Mouse (Mus musculus) neural tube, embryonic 11.5 days (tissue): ENCODE results near the gene Larp4b. TPM values are rescaled to one million over a fixed set of nuclear protein-coding genes. Genes with fewer than 3 reads are reported as not detected.

ENCODE experiments used
- ATAC-seq: fragments of 200-750 bp; cut with Nextera tagmentation; 2 replicates; pipeline ENCODE4 v1.8.0; 2017; ENCODE audit warnings: moderate number of reproducible peaks, mild to moderate bottlenecking, moderate TSS enrichment, moderate library complexity; ENCODE audit not compliant: insufficient read depth, low FRiP score, low TSS enrichment
- DNase-seq: peaks from one replicate; pipeline ENCODE4 v3.0.0-alpha.2; 2015; ENCODE audit warnings: low spot score
- H3K27ac ChIP-seq: fragments of 300-500 bp; sonication (generic); 2 replicates; pipeline ENCODE4 v1.5.1; 2014; ENCODE audit warnings: low read depth, mild to moderate bottlenecking, low read length
- H3K27me3 ChIP-seq: fragments of 300-500 bp; sonication (generic); 2 replicates; pipeline ENCODE4 v1.6.1; 2014; ENCODE audit warnings: mild to moderate bottlenecking, low read length, mixed read lengths; ENCODE audit not compliant: control insufficient read depth, insufficient read depth
- H3K36me3 ChIP-seq: fragments of 300-500 bp; sonication (generic); 2 replicates; pipeline ENCODE4 v1.6.1; 2014; ENCODE audit warnings: mild to moderate bottlenecking, low read length, moderate library complexity, mixed read lengths; ENCODE audit not compliant: control insufficient read depth, insufficient read depth
- H3K4me1 ChIP-seq: fragments of 300-500 bp; sonication (generic); 2 replicates; pipeline ENCODE4 v1.6.1; 2014; ENCODE audit warnings: low read length, mixed read lengths; ENCODE audit not compliant: control insufficient read depth, insufficient read depth
- H3K4me2 ChIP-seq: fragments of 300-500 bp; sonication (generic); 2 replicates; pipeline ENCODE4 v1.6.1; 2014; ENCODE audit warnings: low read depth, mild to moderate bottlenecking, moderate library complexity
- H3K4me3 ChIP-seq: fragments of 300-500 bp; sonication (generic); 2 replicates; pipeline ENCODE4 v1.5.1; 2014; ENCODE audit warnings: low read depth, low read length
- H3K9ac ChIP-seq: fragments of 300-500 bp; sonication (generic); 2 replicates; pipeline ENCODE4 v1.6.1; 2014; ENCODE audit warnings: mild to moderate bottlenecking, low read length
- H3K9me3 ChIP-seq: fragments of 300-500 bp; sonication (generic); 2 replicates; pipeline ENCODE4 v1.6.1; 2016; ENCODE audit warnings: low read length; ENCODE audit not compliant: control insufficient read depth
- WGBS: fragments of 180-500 bp; shearing (Covaris S2); extraction: QIAGEN DNeasy Blood & Tissue Kit; methylation state at CpG from one replicate; pipeline ENCODE4 v1.1.7; 2014; 5-methylcytosine and 5-hydroxymethylcytosine counted together
- polyA plus RNA-seq: library from polyadenylated mRNA; unstranded; fragments of >200 nt; fragmentation: Nextera tagmentation; extraction: Ambion mirVana; gene quantifications from 2 replicates; pipeline ENCODE4 v1.2.1, GENCODE M21; 2014

Larp4b gene
- polyA plus RNA-seq, 1 experiment from 2014 or later = 39.3 TPM

DNA sequence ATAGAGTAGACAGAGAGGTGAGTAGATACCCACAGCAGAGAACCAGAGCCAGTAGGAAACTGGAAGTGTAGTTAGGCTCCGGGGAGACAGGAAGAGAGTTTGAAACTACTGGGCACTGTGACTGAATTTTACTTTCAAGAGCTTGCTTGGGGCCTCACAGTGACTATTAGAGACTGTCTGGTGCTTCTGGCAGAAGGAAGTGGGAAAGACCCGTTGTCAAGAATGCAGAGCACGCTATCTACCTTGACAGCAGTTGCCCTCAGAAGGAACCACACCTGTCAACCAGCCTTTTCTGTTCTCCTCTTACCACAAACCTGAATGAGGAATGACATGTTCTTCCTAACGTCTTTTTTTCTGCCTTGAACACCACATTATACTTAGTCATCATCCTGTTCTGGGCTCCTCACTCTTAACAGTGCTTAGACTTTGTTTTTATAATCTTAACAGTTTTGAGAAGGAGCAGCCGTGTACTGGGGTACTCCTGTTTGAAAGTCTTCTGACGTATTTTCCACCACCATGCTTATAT is 45.8 kb downstream of the Larp4b start:
- 85% methylated on average over 6 of the region's 6 CpGs for WGBS
- H3K4me2 ChIP-seq = no peak overlapping the region
- ATAC-seq (no peak), DNase-seq (no peak)
- H3K27ac ChIP-seq = no peak overlapping the region
- H3K27me3 ChIP-seq = no peaks in the 10 kb centered on the region
- no peaks in the 10 kb centered on the region for H3K9me3 ChIP-seq
- H3K4me1 ChIP-seq = no peaks in the 10 kb centered on the region
- no peak overlapping the region for H3K4me3 ChIP-seq
- peaks cover 4% of the 10 kb centered on the region for H3K36me3 ChIP-seq
- H3K9ac ChIP-seq = no peak overlapping the region

DNA sequence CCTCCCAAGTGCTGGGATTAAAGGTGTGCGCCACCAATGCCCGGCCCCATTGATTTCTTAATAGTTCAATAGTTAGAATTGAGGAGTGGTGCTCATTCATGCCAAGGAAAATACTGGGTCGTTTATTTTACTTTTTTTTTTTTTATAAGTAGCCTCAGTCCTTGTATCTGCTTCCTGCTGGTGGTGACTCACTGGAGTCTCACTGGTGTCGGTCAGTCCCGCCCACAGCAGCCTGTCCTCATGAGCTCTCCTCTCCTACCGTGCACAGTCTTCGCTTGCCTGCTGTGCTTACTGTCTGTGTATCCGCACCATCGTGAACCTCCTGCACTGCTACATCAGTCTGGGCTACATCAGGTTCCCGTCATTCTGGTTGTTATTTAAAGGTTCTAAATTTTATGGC is 46.5 kb downstream of the Larp4b start:
- no peak for DNase-seq
- no peak for ATAC-seq
- Histone ChIP-seq H3K4me2 (no peak overlapping the region), H3K9ac (no peak overlapping the region), H3K27me3 (no peaks in the 10 kb centered on the region), H3K4me3 (no peak overlapping the region), H3K36me3 (peaks cover 4% of the 10 kb centered on the region), H3K9me3 (no peaks in the 10 kb centered on the region), H3K4me1 (no peaks in the 10 kb centered on the region), H3K27ac (no peak overlapping the region)
- 87% methylated on average over 10 of the region's 10 CpGs for WGBS

DNA sequence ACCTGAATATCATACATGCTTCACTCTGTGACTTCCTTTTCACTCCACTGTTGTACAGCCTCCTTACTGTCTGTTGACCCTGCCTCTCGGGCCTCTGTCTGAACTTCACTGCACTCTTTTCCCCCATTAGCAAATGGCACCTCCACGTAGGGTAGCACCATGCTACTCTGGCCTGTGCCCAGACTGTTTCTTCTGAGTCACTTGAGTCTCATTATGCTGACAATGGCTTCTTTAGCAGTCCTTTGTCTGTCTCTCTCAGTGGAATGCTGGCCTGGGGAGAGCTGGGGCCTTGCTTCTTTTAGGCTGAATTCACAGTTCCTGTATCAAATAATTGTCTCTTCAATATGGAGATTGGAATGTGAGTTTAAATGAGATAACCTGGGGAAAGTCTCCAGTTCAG is 48.7 kb downstream of the Larp4b start:
- H3K27ac ChIP-seq = no peak overlapping the region
- DNase-seq (no peak), ATAC-seq (peak; percentile 50; the same call in 1 of the 2 replicates)
- H3K9me3 ChIP-seq = no peaks in the 10 kb centered on the region
- H3K4me1 ChIP-seq = no peaks in the 10 kb centered on the region
- no peak overlapping the region for H3K9ac ChIP-seq
- H3K4me3 ChIP-seq = no peak overlapping the region
- 42% methylated on average over 2 of the region's 2 CpGs for WGBS
- peaks cover 4% of the 10 kb centered on the region for H3K36me3 ChIP-seq
- no peaks in the 10 kb centered on the region for H3K27me3 ChIP-seq
- no peak overlapping the region for H3K4me2 ChIP-seq

DNA sequence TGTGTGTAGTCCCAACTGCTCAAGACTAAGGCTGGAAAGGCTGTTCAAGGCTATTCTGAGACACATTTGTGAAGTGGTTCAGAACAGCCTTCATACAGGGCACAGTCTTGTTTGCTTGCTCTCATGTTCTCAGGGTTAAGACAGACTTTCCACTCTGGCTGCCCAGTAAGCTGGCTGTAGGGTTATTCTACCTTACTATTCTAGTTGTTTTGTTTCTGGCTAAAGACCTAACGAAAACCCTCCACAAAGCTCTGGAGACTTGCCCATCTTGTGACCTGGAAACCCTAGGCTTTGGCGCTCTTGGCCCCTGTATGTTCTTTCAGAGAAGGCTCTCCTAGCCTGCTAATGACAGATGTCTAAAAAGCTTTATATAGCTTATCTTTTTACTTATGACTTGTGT is 55.1 kb downstream of the Larp4b start:
- 96% methylated on average over 2 of the region's 2 CpGs for WGBS
- Histone ChIP-seq H3K36me3 (peaks cover 2% of the 10 kb centered on the region; the same call in 1 of the 2 replicates), H3K27ac (no peak overlapping the region), H3K4me2 (no peak overlapping the region), H3K27me3 (no peaks in the 10 kb centered on the region), H3K4me1 (no peaks in the 10 kb centered on the region), H3K4me3 (no peak overlapping the region), H3K9ac (no peak overlapping the region), H3K9me3 (no peaks in the 10 kb centered on the region)
- DNase-seq = no peak
- ATAC-seq = no peak

DNA sequence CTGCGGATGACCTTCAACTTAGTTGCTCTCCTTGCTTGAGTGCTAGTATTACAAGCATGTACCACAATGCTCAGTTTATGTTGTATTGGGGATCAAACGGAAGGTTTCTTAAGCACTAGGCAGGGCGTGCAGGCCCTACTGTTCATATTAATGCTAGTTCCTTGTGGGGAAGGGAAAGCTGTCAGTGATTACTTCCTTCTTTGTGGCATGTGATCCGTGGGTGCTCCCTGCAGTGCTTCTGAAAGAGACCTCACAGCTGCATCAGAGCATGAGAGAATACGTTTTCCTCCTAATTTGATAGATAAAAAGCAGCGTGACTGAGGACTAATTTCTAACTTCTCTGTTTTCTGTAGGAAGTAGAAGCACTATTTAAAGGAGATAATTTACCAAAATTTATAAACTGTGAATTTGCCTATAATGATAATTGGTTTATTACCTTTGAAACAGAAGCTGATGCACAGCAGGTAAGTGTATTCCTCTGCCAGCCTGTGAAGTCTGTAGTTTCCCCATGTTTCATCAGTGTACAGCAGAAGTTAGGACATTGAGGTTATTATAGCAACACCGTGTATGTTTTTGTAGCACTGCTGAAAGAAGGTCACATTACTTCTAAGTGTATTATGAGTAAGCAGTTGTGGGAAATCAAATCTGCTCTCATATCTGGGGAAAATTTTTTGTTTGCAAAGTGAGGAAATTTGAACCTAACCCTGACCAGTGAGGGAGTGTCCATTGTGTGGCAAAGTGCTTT is 56.0 kb downstream of the Larp4b start:
- 66% methylated on average over 7 of the region's 7 CpGs for WGBS
- no peak overlapping the region for H3K4me3 ChIP-seq
- DNase-seq (no peak), ATAC-seq (no peak)
- H3K4me1 ChIP-seq = no peaks in the 10 kb centered on the region
- no peak overlapping the region for H3K9ac ChIP-seq
- no peaks in the 10 kb centered on the region for H3K9me3 ChIP-seq
- no peak overlapping the region for H3K4me2 ChIP-seq
- peaks cover 3% of the 10 kb centered on the region for H3K36me3 ChIP-seq
- no peaks in the 10 kb centered on the region for H3K27me3 ChIP-seq
- no peak overlapping the region for H3K27ac ChIP-seq

DNA sequence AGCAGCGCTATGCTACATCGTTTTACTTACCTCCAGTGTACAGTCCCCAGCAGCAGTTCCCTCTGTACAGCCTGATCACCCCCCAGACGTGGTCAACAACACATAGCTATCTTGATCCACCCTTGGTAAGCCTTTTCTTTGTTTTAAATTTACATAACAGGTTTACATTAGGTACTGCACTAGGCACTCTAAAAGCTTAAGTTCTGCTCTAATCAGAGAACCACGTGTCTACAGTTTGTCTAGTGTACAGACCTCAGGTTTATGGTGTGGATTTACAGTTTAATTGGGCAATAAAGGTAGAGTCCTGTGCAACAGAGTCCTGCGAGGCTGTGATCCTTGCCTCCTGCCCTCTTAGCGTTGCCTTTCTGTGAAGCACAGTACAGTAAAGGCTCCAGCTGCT is 57.4 kb downstream of the Larp4b start:
- Histone ChIP-seq H3K9me3 (no peaks in the 10 kb centered on the region), H3K36me3 (peaks cover 4% of the 10 kb centered on the region), H3K4me3 (no peak overlapping the region), H3K9ac (no peak overlapping the region), H3K27ac (no peak overlapping the region), H3K4me1 (no peaks in the 10 kb centered on the region), H3K27me3 (no peaks in the 10 kb centered on the region), H3K4me2 (no peak overlapping the region)
- ATAC-seq (no peak), DNase-seq (no peak)
- WGBS = 78% methylated on average over 6 of the region's 6 CpGs

DNA sequence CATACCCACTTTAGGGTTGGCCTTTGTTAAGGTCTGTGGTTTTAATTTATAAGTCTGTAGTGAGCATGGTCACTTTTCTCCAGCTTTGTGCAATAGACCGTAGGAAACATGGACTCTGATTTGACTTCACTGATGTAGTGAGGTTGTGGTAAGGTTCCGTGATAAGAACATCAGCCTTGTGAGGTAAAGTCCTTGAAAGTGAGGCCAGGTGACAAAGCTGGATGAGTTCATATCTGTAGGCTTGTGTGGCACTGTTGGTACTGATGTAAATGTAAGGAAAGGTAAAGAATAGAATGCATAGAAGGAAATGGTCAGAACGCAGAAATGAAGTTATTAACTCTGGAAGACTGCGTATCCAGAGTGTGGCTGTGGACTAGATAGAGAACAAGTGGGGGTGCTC is 57.9 kb downstream of the Larp4b start:
- DNase-seq (no peak), ATAC-seq (no peak)
- H3K4me2 ChIP-seq = no peak overlapping the region
- 96% methylated on average over 4 of the region's 4 CpGs for WGBS
- H3K27ac ChIP-seq = no peak overlapping the region
- no peak overlapping the region for H3K4me3 ChIP-seq
- H3K36me3 ChIP-seq = peaks cover 4% of the 10 kb centered on the region
- H3K9ac ChIP-seq = no peak overlapping the region
- no peaks in the 10 kb centered on the region for H3K4me1 ChIP-seq
- H3K27me3 ChIP-seq = no peaks in the 10 kb centered on the region
- H3K9me3 ChIP-seq = no peaks in the 10 kb centered on the region

DNA sequence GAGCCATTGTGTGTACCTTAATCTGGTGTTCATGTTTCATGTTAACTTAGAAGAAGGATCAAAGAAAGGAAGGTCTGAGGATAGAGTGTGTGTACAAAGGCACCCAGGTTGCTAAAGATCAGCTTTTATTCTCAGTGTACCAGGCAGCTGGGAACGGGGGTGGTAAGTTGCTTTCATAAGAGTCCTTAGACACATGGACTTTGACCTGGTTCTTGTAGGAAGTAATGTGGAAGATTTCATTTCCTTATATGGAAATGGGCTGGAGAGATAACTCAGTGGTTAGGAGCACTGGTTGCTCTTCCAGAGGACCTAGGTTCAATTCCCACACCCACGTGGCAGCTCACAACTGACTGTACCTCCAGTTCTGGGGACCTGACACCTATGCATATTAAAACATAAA is 58.6 kb downstream of the Larp4b start:
- H3K36me3 ChIP-seq = peaks cover 4% of the 10 kb centered on the region
- no peak for DNase-seq
- no peak for ATAC-seq
- no peak overlapping the region for H3K4me2 ChIP-seq
- H3K9ac ChIP-seq = no peak overlapping the region
- H3K4me1 ChIP-seq = no peaks in the 10 kb centered on the region
- H3K4me3 ChIP-seq = no peak overlapping the region
- H3K9me3 ChIP-seq = no peaks in the 10 kb centered on the region
- 86% methylated on average over 2 of the region's 2 CpGs for WGBS
- no peak overlapping the region for H3K27ac ChIP-seq
- no peaks in the 10 kb centered on the region for H3K27me3 ChIP-seq

DNA sequence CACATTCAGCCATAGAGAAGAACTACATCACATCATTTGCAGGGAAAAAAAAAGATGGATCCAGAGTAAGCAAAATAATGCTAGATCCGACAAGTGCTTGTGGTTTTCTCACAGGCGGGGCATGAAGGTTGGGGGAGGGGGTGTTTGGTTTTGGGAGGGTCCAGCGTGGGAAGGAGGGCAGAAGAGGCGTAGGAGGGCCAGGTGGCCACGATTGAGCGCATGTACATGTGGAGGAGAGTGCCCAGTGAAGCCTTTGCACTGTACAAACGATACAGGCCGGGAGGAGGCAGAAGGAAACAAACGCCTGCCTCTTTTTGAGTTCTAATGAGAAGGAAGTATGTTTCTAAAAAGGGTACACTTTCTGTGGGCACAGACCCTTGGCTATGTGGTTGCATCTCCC is 60.1 kb downstream of the Larp4b start:
- no peaks in the 10 kb centered on the region for H3K27me3 ChIP-seq
- H3K9ac ChIP-seq = no peak overlapping the region
- WGBS = 85% methylated on average over 9 of the region's 9 CpGs
- no peak overlapping the region for H3K4me3 ChIP-seq
- ATAC-seq = no peak
- H3K36me3 ChIP-seq = peaks cover 4% of the 10 kb centered on the region
- no peak overlapping the region for H3K27ac ChIP-seq
- H3K4me2 ChIP-seq = no peak overlapping the region
- H3K4me1 ChIP-seq = no peaks in the 10 kb centered on the region
- DNase-seq = no peak
- no peaks in the 10 kb centered on the region for H3K9me3 ChIP-seq
